Mouse (Mus musculus) ovary, adult 18-20 months (tissue): ENCODE results near the gene Cutal.

Source experiments
- DNase-seq: peaks from one replicate; pipeline ENCODE4 v3.0.0; 2022; ENCODE audit warnings: low spot score, mixed read lengths

Gene Cutal

GRCm38 (mm10) chr2:34884186-34884585, 10.0 kb downstream of the Cutal start:
- DNase-seq: no peak

- DNase-seq: no peak
These were observed 19.8 kb downstream of the Cutal start for GRCm38 (mm10) chr2:34893950-34894349.

GRCm38 (mm10) chr2:34895503-34896113, 21.4 kb downstream of the Cutal start:
- no peak for DNase-seq

- no peak for DNase-seq
These were observed 22.7 kb downstream of the Cutal start for GRCm38 (mm10) chr2:34896821-34897460.

- DNase-seq: no peak
These were observed 23.6 kb downstream of the Cutal start for GRCm38 (mm10) chr2:34897820-34898219.

GRCm38 (mm10) chr2:34899682-34900081, 25.5 kb downstream of the Cutal start:
- DNase-seq: no peak

GRCm38 (mm10) chr2:34900412-34900811, 26.2 kb downstream of the Cutal start:
- peak; percentile 34 for DNase-seq

GRCm38 (mm10) chr2:34901726-34902125, 27.5 kb downstream of the Cutal start:
- no peak for DNase-seq

- no peak for DNase-seq
These were observed 28.5 kb downstream of the Cutal start for GRCm38 (mm10) chr2:34902731-34903130.

GRCm38 (mm10) chr2:34903191-34903590, 29.0 kb downstream of the Cutal start:
- DNase-seq: no peak

GRCm38 (mm10) chr2:34903652-34904405, 29.6 kb downstream of the Cutal start:
- DNase-seq: no peak

- peak; percentile 96 for DNase-seq
These were observed 30.8 kb downstream of the Cutal start for GRCm38 (mm10) chr2:34904849-34905542.

GRCm38 (mm10) chr2:34906426-34906825, 32.2 kb downstream of the Cutal start:
- DNase-seq: no peak

GRCm38 (mm10) chr2:34906861-34907604, 32.8 kb downstream of the Cutal start:
- no peak for DNase-seq

GRCm38 (mm10) chr2:34909719-34910118, 35.5 kb downstream of the Cutal start:
- no peak for DNase-seq

- DNase-seq: no peak
These were observed 37.7 kb downstream of the Cutal start for GRCm38 (mm10) chr2:34911871-34912270.

- DNase-seq: no peak
These were observed 38.4 kb downstream of the Cutal start for GRCm38 (mm10) chr2:34912613-34913012.

- no peak for DNase-seq
These were observed 39.2 kb downstream of the Cutal start, which contains the start of gene Phf19 for GRCm38 (mm10) chr2:34913218-34914068. TSS of gene Phf19 (minus strand) at chr2:34914026.

GRCm38 (mm10) chr2:34914069-34914822, 40.0 kb downstream of the Cutal start:
- no peak for DNase-seq

GRCm38 (mm10) chr2:34914823-34915082, 40.6 kb downstream of the Cutal start:
- DNase-seq: no peak
